Mouse (Mus musculus): Measurements from ENCODE around the gene Pde11a.

The Pde11a gene

GRCm38 (mm10) chr2:76051385-76051784 is 287.2 kb downstream of the Pde11a start:
- no peak for DNase-seq

- DNase-seq = no peak
Observed at GRCm38 (mm10) chr2:76050911-76051310, 287.7 kb downstream of the Pde11a start.

GRCm38 (mm10) chr2:76050092-76050491 is 288.5 kb downstream of the Pde11a start:
- DNase-seq = no peak

- no peak for DNase-seq
Observed at GRCm38 (mm10) chr2:76049529-76049928, 289.0 kb downstream of the Pde11a start.

GRCm38 (mm10) chr2:76047740-76048139 is 290.8 kb downstream of the Pde11a start:
- no peak for DNase-seq

GRCm38 (mm10) chr2:76042210-76042609 is 296.4 kb downstream of the Pde11a start:
- DNase-seq = no peak

GRCm38 (mm10) chr2:76040116-76040515 is 298.5 kb downstream of the Pde11a start:
- DNase-seq = no peak

- DNase-seq = no peak
Observed at GRCm38 (mm10) chr2:76030080-76030479, 308.5 kb downstream of the Pde11a start.

GRCm38 (mm10) chr2:76029081-76029901 is 309.3 kb downstream of the Pde11a start:
- no peak for DNase-seq

GRCm38 (mm10) chr2:76016890-76017289 is 321.7 kb downstream of the Pde11a start:
- no peak for DNase-seq

- DNase-seq = no peak
Observed at GRCm38 (mm10) chr2:76016136-76016535, 322.4 kb downstream of the Pde11a start.

GRCm38 (mm10) chr2:76015460-76015859 is 323.1 kb downstream of the Pde11a start:
- DNase-seq = no peak

GRCm38 (mm10) chr2:76014659-76015058 is 323.9 kb downstream of the Pde11a start:
- no peak for DNase-seq

GRCm38 (mm10) chr2:76006194-76006593 is 332.4 kb downstream of the Pde11a start:
- DNase-seq = no peak

GRCm38 (mm10) chr2:76002899-76003298 is 335.7 kb downstream of the Pde11a start:
- DNase-seq = no peak

- DNase-seq = peak; percentile 43 to 61
Observed at GRCm38 (mm10) chr2:76001392-76001791, 337.2 kb downstream of the Pde11a start.

GRCm38 (mm10) chr2:75999636-76000035 is 338.9 kb downstream of the Pde11a start:
- DNase-seq = no peak

GRCm38 (mm10) chr2:75998692-75999091 is 339.9 kb downstream of the Pde11a start:
- no peak for DNase-seq

- no peak for DNase-seq
Observed at GRCm38 (mm10) chr2:75997726-75998125, 340.8 kb downstream of the Pde11a start.

GRCm38 (mm10) chr2:75994841-75995240 is 343.7 kb downstream of the Pde11a start:
- no peak for DNase-seq

GRCm38 (mm10) chr2:75991581-75992205 is 346.9 kb downstream of the Pde11a start:
- DNase-seq = peak in 1 of 2 experiments; percentile 8

- DNase-seq = peak; percentile 34 to 57
Observed at GRCm38 (mm10) chr2:75990885-75991539, 347.6 kb downstream of the Pde11a start.

GRCm38 (mm10) chr2:75989694-75990093 is 348.9 kb downstream of the Pde11a start:
- DNase-seq = no peak
